Mouse (Mus musculus) forebrain, postnatal 0 days (tissue): Measurements from ENCODE around the gene Plxnb3. TPM values are rescaled to one million over a fixed set of nuclear protein-coding genes. Genes with fewer than 3 reads are reported as not detected.

ENCODE experiments used
- ATAC-seq: fragments of 200-750 bp; cut with Nextera tagmentation; 2 replicates; pipeline ENCODE4 v1.8.0; 2017; ENCODE audit warnings: mild to moderate bottlenecking, moderate library complexity
- DNase-seq: peaks from one replicate; pipeline ENCODE4 v3.0.0-alpha.2; 2015
- H3K27ac ChIP-seq: fragments of 300-500 bp; sonication (generic); 2 replicates; pipeline ENCODE4 v1.5.1; 2014; ENCODE audit warnings: low read depth, mild to moderate bottlenecking, antibody characterized with exemption, low read length, moderate library complexity, mixed read lengths
- H3K27me3 ChIP-seq: fragments of 300-500 bp; sonication (generic); 2 replicates; pipeline ENCODE4 v1.6.1; 2014; ENCODE audit warnings: mild to moderate bottlenecking, low read length, mixed read lengths; ENCODE audit not compliant: insufficient read depth
- H3K36me3 ChIP-seq: fragments of 300-500 bp; sonication (generic); 2 replicates; pipeline ENCODE4 v1.6.1; 2014; ENCODE audit warnings: mild to moderate bottlenecking, moderate library complexity; ENCODE audit not compliant: insufficient read depth
- H3K4me1 ChIP-seq: fragments of 300-500 bp; sonication (generic); 2 replicates; pipeline ENCODE4 v1.6.1; 2014; ENCODE audit warnings: antibody characterized with exemption; ENCODE audit not compliant: insufficient read depth
- H3K4me2 ChIP-seq: fragments of 300-500 bp; sonication (generic); 2 replicates; pipeline ENCODE4 v1.6.1; 2014; ENCODE audit warnings: low read depth, mild to moderate bottlenecking, moderate library complexity
- H3K4me3 ChIP-seq: fragments of 300-500 bp; sonication (generic); 2 replicates; pipeline ENCODE4 v1.5.1; 2014; ENCODE audit warnings: low read depth, low read length, mixed read lengths
- H3K9ac ChIP-seq: fragments of 300-500 bp; sonication (generic); 2 replicates; pipeline ENCODE4 v1.6.1; 2014; ENCODE audit warnings: mild to moderate bottlenecking
- H3K9me3 ChIP-seq: fragments of 300-500 bp; sonication (generic); 2 replicates; pipeline ENCODE4 v1.6.1; 2016; ENCODE audit warnings: low read length
- CTCF ChIP-seq: sonication (generic); IDR thresholded peaks from 2 replicates; pipeline ENCODE4 v1.5.1; 2016; ENCODE audit warnings: antibody characterized with exemption, control low read depth, low read depth
- WGBS: fragments of 180-500 bp; shearing (Covaris S2); extraction: QIAGEN DNeasy Blood & Tissue Kit; methylation state at CpG from one replicate; pipeline ENCODE4 v1.1.7; 2014; 5-methylcytosine and 5-hydroxymethylcytosine counted together
- polyA plus RNA-seq: library from polyadenylated mRNA; unstranded; fragments of >200 nt; fragmentation: Nextera tagmentation; extraction: Ambion mirVana; gene quantifications from 2 replicates; pipeline ENCODE4 v1.2.1, GENCODE M21; 2015
- total RNA-seq: library from RNA; depleted of rRNA; stranded (reverse); fragments of >200 nt; gene quantifications from 2 replicates; pipeline ENCODE4 v1.2.3, GENCODE M21; 2014

Gene Plxnb3
- total and polyA plus RNA-seq, 2 experiments from 2014 or later, result 0.45 to 1.6 TPM

DNA sequence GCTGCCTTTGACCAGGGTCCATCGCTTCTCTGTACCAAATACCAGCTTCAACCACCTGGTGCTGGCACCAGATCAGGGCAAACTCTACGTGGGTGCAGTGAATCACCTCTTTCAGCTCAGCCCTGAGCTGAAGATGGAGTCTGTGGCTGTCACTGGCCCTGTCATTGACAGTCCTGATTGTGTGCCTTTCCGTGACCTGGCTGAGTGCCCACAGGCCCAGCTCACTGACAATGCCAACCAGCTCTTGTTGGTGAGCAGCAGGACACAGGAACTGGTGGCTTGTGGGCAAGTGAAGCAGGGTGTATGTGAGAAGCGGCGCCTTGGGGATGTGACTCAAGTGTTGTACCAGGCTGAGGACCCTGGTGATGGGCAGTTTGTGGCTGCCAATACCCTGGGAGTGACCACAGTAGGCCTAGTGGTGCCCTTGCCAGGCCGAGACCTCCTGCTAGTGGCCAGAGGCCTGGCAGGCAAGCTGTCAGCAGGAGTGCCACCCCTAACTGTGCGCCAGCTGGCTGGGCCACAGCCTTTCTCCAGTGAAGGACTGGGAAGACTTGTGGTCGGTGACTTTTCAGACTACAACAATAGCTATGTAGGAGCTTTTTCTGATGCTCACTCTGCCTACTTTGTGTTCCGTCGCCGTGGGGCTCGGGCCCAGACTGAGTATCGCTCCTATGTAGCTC lies 1.9 kb downstream of the Plxnb3 start:
- no peak for TF ChIP-seq CTCF
- Histone ChIP-seq H3K27ac (no peak overlapping the region), H3K9me3 (no peaks in the 10 kb centered on the region), H3K4me3 (no peak overlapping the region), H3K4me1 (no peaks in the 10 kb centered on the region), H3K36me3 (no peaks in the 10 kb centered on the region), H3K4me2 (no peak overlapping the region), H3K27me3 (no peaks in the 10 kb centered on the region), H3K9ac (no peak overlapping the region)
- ATAC-seq (peak; percentile 34), DNase-seq (no peak)
- WGBS, result 78% methylated on average over 13 of the region's 13 CpGs

- ATAC-seq (no peak), DNase-seq (no peak)
- 54% methylated on average over 1 of the region's 1 CpGs for WGBS
- Histone ChIP-seq H3K4me1 (no peaks in the 10 kb centered on the region), H3K27ac (no peak overlapping the region), H3K9ac (no peak overlapping the region), H3K4me2 (no peak overlapping the region), H3K4me3 (no peak overlapping the region), H3K9me3 (no peaks in the 10 kb centered on the region), H3K36me3 (no peaks in the 10 kb centered on the region), H3K27me3 (no peaks in the 10 kb centered on the region)
- TF ChIP-seq CTCF, result no peak
Measured at GRCm38 (mm10) chrX:73765311-73765710, 8.4 kb downstream of the Plxnb3 start.

DNA sequence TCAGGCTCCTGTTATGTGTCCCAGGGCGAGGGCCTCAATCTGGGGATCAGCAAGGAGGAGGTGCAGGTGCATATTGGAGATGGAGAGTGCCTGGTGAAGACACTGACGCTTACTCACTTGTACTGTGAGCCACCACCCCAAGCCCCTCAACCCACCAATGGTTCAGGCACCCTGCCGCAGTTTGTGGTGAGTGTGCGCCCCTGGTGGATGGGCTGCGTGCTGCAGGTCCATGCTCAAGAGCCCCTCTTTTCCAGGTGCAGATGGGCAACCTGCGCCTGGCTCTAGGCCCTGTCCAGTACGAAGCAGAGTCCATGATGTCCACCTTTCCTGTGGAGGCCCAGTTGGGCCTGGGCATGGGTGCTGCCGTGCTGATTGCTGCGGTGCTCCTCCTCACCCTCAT lies 10.4 kb downstream of the Plxnb3 start:
- Histone ChIP-seq H3K27me3 (no peaks in the 10 kb centered on the region), H3K36me3 (no peaks in the 10 kb centered on the region), H3K4me3 (no peak overlapping the region), H3K4me1 (no peaks in the 10 kb centered on the region), H3K27ac (no peak overlapping the region), H3K4me2 (no peak overlapping the region), H3K9ac (no peak overlapping the region), H3K9me3 (no peaks in the 10 kb centered on the region)
- ATAC-seq (no peak), DNase-seq (no peak)
- 69% methylated on average over 9 of the region's 9 CpGs for WGBS
- peak; percentile 52 for TF ChIP-seq CTCF

DNA sequence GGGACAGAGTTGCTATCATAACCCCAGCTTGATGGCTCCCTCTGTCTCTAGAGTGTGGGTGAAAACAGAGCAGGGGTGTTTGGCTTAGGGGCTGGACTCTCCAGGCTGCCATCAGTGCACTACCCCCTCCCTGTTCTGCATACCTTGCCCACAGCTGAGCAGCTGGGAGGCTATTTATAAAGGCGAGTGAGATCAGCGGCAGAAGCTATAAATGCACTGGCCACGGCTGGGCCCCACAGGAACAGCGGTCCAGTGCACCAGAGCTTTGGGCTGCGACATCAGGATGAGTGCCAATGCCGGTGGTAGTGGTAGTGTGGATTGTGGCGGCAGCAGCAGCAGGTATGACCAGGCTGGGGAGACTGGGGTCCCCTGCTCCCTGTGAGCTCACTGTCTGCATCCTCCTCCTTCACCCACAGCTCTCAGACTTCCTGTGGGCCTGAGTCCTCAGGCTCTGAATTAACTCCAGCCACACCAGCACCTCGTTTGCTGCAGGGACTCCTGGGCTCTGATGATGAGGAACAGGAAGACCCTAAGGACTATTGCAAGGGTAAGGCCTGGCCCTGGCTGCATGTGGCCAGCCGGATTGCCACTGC lies 17.4 kb downstream of the Plxnb3 start, which contains the start of gene Srpk3:
TSS of gene Srpk3 (plus strand) at position 238 of the 593 bp plus-strand sequence.
- H3K4me3 ChIP-seq, result no peak within 1 kb of the TSS
- DNase-seq (no peak), ATAC-seq (0 out of 2 replicates have a peak, but pooled peaks have one; percentile 14)
- peaks cover 4% of the 10 kb centered on the region; the same call in 1 of the 2 replicates for H3K36me3 ChIP-seq
- no peak for TF ChIP-seq CTCF
- no peak within 1 kb of the TSS for H3K27ac ChIP-seq
- WGBS, result 65% methylated on average over 9 of the region's 9 CpGs
- no peak within 1 kb of the TSS for H3K9ac ChIP-seq
- H3K27me3 ChIP-seq, result no peaks in the 10 kb centered on the region
- no peaks in the 10 kb centered on the region for H3K4me1 ChIP-seq
- H3K4me2 ChIP-seq, result no peak within 1 kb of the TSS
- no peaks in the 10 kb centered on the region for H3K9me3 ChIP-seq

- DNase-seq (no peak), ATAC-seq (no peak)
- no peak overlapping the region for H3K4me3 ChIP-seq
Measured at GRCm38 (mm10) chrX:73774802-73775483, 18.1 kb downstream of the Plxnb3 start.

GRCm38 (mm10) chrX:73782227-73782626 lies 25.3 kb downstream of the Plxnb3 start:
- H3K27ac ChIP-seq, result no peak overlapping the region
- peaks cover 14% of the 10 kb centered on the region; the same call in 1 of the 2 replicates for H3K4me1 ChIP-seq
- WGBS, result 81% methylated on average over 3 of the region's 3 CpGs

More at GRCm38 (mm10) chrX:73774802-73775483, 18.1 kb downstream of the Plxnb3 start:
- no peaks in the 10 kb centered on the region for H3K27me3 ChIP-seq
- no peaks in the 10 kb centered on the region for H3K4me1 ChIP-seq
- no peak overlapping the region for H3K4me2 ChIP-seq
- H3K27ac ChIP-seq, result no peak overlapping the region
- 75% methylated on average over 10 of the region's 10 CpGs for WGBS
- TF ChIP-seq CTCF, result no peak
- peaks cover 4% of the 10 kb centered on the region; the same call in 1 of the 2 replicates for H3K36me3 ChIP-seq
- H3K9me3 ChIP-seq, result no peaks in the 10 kb centered on the region
- no peak overlapping the region for H3K9ac ChIP-seq

DNA sequence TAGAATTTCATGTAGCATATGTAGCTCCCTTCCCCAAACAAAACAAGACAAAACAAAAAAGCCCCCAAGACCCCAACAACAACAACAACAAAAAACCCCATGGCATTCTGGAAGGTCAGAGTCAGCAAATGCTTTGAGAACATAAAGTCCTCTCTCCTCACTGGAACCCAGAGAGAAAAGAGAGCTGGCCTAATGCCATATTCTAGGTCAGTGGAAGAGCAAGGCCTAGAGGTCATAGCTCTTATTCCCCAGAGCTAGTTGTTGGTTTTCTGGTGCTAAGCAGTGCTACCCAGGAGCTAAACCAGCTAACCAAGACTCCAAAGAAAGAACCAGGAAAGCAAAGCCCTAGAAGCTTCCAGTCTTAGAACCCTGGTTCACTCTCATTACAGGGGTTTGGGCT lies 28.8 kb downstream of the Plxnb3 start:
- no peak for DNase-seq
- no peak for ATAC-seq
- Histone ChIP-seq H3K4me2 (peak overlapping the region; percentile 50), H3K27me3 (no peaks in the 10 kb centered on the region), H3K27ac (peak overlapping the region; percentile 91), H3K36me3 (no peaks in the 10 kb centered on the region; the same call in 1 of the 2 replicates), H3K9me3 (no peaks in the 10 kb centered on the region), H3K4me3 (peak overlapping the region; percentile 53), H3K4me1 (peaks cover 14% of the 10 kb centered on the region; the same call in 1 of the 2 replicates), H3K9ac (peak overlapping the region; percentile 58)
- TF ChIP-seq CTCF, result no peak

More at GRCm38 (mm10) chrX:73782227-73782626, 25.3 kb downstream of the Plxnb3 start:
- Histone ChIP-seq H3K36me3 (peaks cover 4% of the 10 kb centered on the region; the same call in 1 of the 2 replicates), H3K9me3 (no peaks in the 10 kb centered on the region), H3K4me2 (no peak overlapping the region), H3K27me3 (no peaks in the 10 kb centered on the region), H3K4me3 (no peak overlapping the region), H3K9ac (no peak overlapping the region)
- TF ChIP-seq CTCF, result no peak
- ATAC-seq, result no peak
- no peak for DNase-seq
